Mouse (Mus musculus) bone marrow, adult 2 months (tissue): ENCODE results near the gene Dmrta2.

Experiments
- CTCF ChIP-seq: fragments of 200-500 bp; IDR thresholded peaks from 2 replicates; pipeline ENCODE4 v1.5.1; 2011; ENCODE audit warnings: low read length, control low read depth; ENCODE audit not compliant: control insufficient read depth, insufficient read depth
- POLR2A ChIP-seq: fragments of 200-500 bp; IDR thresholded peaks from 2 replicates; pipeline ENCODE4 v1.6.1; 2011; ENCODE audit warnings: low read depth, mild to moderate bottlenecking, control low read depth, low read length, borderline replicate concordance; ENCODE audit not compliant: control insufficient read depth

- TF ChIP-seq CTCF, result no peak
- TF ChIP-seq POLR2A, result no peak
Measured at GRCm38 (mm10) chr4:109930935-109931334, 46.9 kb upstream of the Dmrta2 start.
